In the genomic region with DNA sequence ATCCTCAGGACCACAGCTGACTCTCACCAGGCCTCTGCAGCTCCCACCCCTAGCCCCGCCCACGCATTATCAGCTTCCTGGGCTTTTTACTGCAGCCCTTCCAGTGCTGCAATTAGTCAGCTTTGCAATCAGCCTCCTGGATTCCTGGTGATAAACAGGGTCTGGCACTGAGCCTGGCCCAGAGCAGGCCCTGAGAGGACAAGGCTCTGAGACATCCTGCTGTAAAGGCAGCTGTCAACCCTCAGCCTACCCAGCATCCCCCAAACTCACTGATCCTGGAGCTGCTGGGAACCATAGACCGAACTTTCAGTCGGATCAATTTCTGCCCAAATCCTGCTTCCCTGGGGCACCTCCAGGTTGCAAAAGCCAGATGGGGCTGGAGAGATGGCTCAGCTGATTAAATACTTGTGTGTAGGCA, we compare ENCODE assay signal across 9 mouse cellular contexts. TPM values are rescaled to one million over a fixed set of nuclear protein-coding genes. Genes with fewer than 3 reads are reported as not detected.
A peak's percentile ranks its signal among the peaks of the same experiment; 100 is the strongest.
DNase-seq lines count a peak whose midpoint lies in the region; ATAC-seq and TF ChIP-seq lines count a peak whose summit lies in the region.
"Had no signal": no experiment of that assay in that cellular context is flagged by ENCODE, and none has a peak within 500 bp of the region (broad histone marks: within the 10 kb centered on the region; RNA-seq: fewer than 3 reads in every experiment).

No protein-coding gene starts in this region.

- no peak for TF ChIP-seq CTCF in hindbrain, postnatal 0 days (IDR thresholded peaks at IDR 0.05; ENCODE audit: low read depth)
- no peak for TF ChIP-seq CTCF in liver, postnatal 0 days (IDR thresholded peaks at IDR 0.05; ENCODE audit: low read depth)

- peak; percentile 22 to 24 for DNase-seq in layer of hippocampus, postnatal 10 days (ENCODE audit: low spot score in 2 of 2)
- DNase-seq in layer of hippocampus, adult 9-10 months (ENCODE audit: low spot score): no peak
- DNase-seq in cerebellum, adult 11-12 months: peak; percentile 57
- DNase-seq in forebrain, embryonic 11.5 days (ENCODE audit: low spot score): peak; percentile 65
- peak; percentile 50 for DNase-seq in hindbrain, postnatal 0 days (ENCODE audit: low spot score)
- DNase-seq in liver, postnatal 0 days: peak; percentile 61
- no peak for DNase-seq in thymus, postnatal 4 days
- DNase-seq in thymus, postnatal 10 days (ENCODE audit: low spot score in 2 of 2): no peak

- no peak overlapping the region for H3K4me3 ChIP-seq in forebrain, embryonic 11.5 days (ENCODE audit: low read depth, low read length)
- no peak overlapping the region for H3K4me3 ChIP-seq in hindbrain, postnatal 0 days (ENCODE audit: low read length)
- H3K4me3 ChIP-seq in liver, postnatal 0 days (ENCODE audit: low read depth, low read length): no peak overlapping the region

- no peak overlapping the region for H3K4me2 ChIP-seq in forebrain, embryonic 11.5 days (ENCODE audit: low read depth, low read length, severe bottlenecking)
- no peak overlapping the region for H3K4me2 ChIP-seq in hindbrain, postnatal 0 days (ENCODE audit: low read depth, low read length)
- no peak overlapping the region for H3K4me2 ChIP-seq in liver, postnatal 0 days (ENCODE audit: low read depth, low read length)

- H3K4me1 ChIP-seq in forebrain, embryonic 11.5 days (replicated peaks; ENCODE audit: control insufficient read depth, insufficient read depth, low read length): 0 out of 2 replicates have a peak, but pooled peaks cover 2% of the 10 kb centered on the region
- no peaks in the 10 kb centered on the region for H3K4me1 ChIP-seq in hindbrain, postnatal 0 days (ENCODE audit: insufficient read depth, low read length)
- peaks cover 5% of the 10 kb centered on the region; the same call in 1 of the 2 replicates for H3K4me1 ChIP-seq in liver, postnatal 0 days (ENCODE audit: insufficient read depth)

- peak overlapping the region; percentile 38 for H3K27ac ChIP-seq in forebrain, embryonic 11.5 days (ENCODE audit: low read depth, low read length)
- H3K27ac ChIP-seq in hindbrain, postnatal 0 days: no peak overlapping the region
- H3K27ac ChIP-seq in liver, postnatal 0 days (ENCODE audit: low read depth): no peak overlapping the region

- no peaks in the 10 kb centered on the region for H3K27me3 ChIP-seq in forebrain, embryonic 11.5 days (ENCODE audit: control insufficient read depth, insufficient read depth, low read length)
- no peaks in the 10 kb centered on the region for H3K27me3 ChIP-seq in hindbrain, postnatal 0 days (ENCODE audit: insufficient read depth, low read length)
- H3K27me3 ChIP-seq in liver, postnatal 0 days (ENCODE audit: insufficient read depth, low read length): no peaks in the 10 kb centered on the region
- H3K27me3 ChIP-seq: Patski had no signal

- ATAC-seq in forebrain, embryonic 11.5 days (replicated peaks; ENCODE audit: low FRiP score): peak; percentile 27; the same call in 1 of the 2 replicates
- peak; percentile 31; the same call in 1 of the 2 replicates for ATAC-seq in hindbrain, postnatal 0 days
- ATAC-seq in liver, postnatal 0 days: peak; percentile 36; the same call in 1 of the 2 replicates
- ATAC-seq: Patski had no signal

- H3K9me3 ChIP-seq in forebrain, embryonic 11.5 days (ENCODE audit: control insufficient read depth, low read length): no peaks in the 10 kb centered on the region; the same call in 1 of the 2 replicates
- H3K9me3 ChIP-seq in hindbrain, postnatal 0 days (ENCODE audit: low read length): no peaks in the 10 kb centered on the region
- H3K9me3 ChIP-seq in liver, postnatal 0 days (ENCODE audit: low read length): peaks cover 2% of the 10 kb centered on the region; the same call in 1 of the 2 replicates

- no peaks in the 10 kb centered on the region for H3K36me3 ChIP-seq in forebrain, embryonic 11.5 days (ENCODE audit: control insufficient read depth, insufficient read depth, low read length)
- no peaks in the 10 kb centered on the region for H3K36me3 ChIP-seq in hindbrain, postnatal 0 days (ENCODE audit: insufficient read depth, low read length)
- no peaks in the 10 kb centered on the region for H3K36me3 ChIP-seq in liver, postnatal 0 days (replicated peaks; ENCODE audit: insufficient read depth, low read length)

- TF ChIP-seq EP300 in liver, postnatal 0 days (IDR thresholded peaks at IDR 0.05; ENCODE audit: low read depth): peak; percentile 32; the same call in 1 of the 2 replicates

- no peak overlapping the region for H3K9ac ChIP-seq in forebrain, embryonic 11.5 days (ENCODE audit: low read length)
- no peak overlapping the region for H3K9ac ChIP-seq in hindbrain, postnatal 0 days (replicated peaks; ENCODE audit: low read length)
- no peak overlapping the region for H3K9ac ChIP-seq in liver, postnatal 0 days (replicated peaks)

- 51% methylated on average over 4 of the region's 4 CpGs for WGBS in forebrain, embryonic 11.5 days
- WGBS in hindbrain, postnatal 0 days: 21% methylated on average over 4 of the region's 4 CpGs
- 48% methylated on average over 4 of the region's 4 CpGs for WGBS in liver, postnatal 0 days (ENCODE audit: insufficient replicate concordance)

RNA-seq across cellular contexts. Expression of a gene that starts 3.3 kb away (rescaled TPM):
- under 1 TPM; 0.14 to 0.16 TPM for total RNA-seq in layer of hippocampus, postnatal 10 days (2021)
- 0.17 and 0.21 TPM in 2 replicates for polyA plus RNA-seq in forebrain, embryonic 11.5 days (2014; fragmentation: Nextera tagmentation; extraction: Ambion mirVana)
- total RNA-seq in hindbrain, postnatal 0 days (2014; rRNA removed): 0.07 TPM in 1 of 2 replicates, not detected in the other
- polyA plus RNA-seq in hindbrain, postnatal 0 days (2015; fragmentation: Nextera tagmentation; extraction: Ambion mirVana): 0.13 and 0.16 TPM in 2 replicates
- polyA plus RNA-seq in liver, postnatal 0 days (2015; fragmentation: Nextera tagmentation; extraction: Ambion mirVana): 0.06 and 0.11 TPM in 2 replicates

Comparison
In these comparisons a context has a peak if more than half of its experiments do, and no peak if none do; other contexts are left out.
1. DNase-seq: peak in layer of hippocampus, postnatal 10 days (2 of 2), cerebellum, adult 11-12 months (single experiment), forebrain, embryonic 11.5 days (single experiment), hindbrain, postnatal 0 days (single experiment) and liver, postnatal 0 days (single experiment); none in layer of hippocampus, adult 9-10 months (single experiment), thymus, postnatal 4 days (single experiment) and thymus, postnatal 10 days (0 of 2).
2. Peak in every context shown above with its lines, with median percentiles within 50 percentile points of each other: ATAC-seq.